Mouse (Mus musculus) liver, embryonic 11.5 days (tissue): ENCODE data around the gene Smarca5. TPM values are rescaled to one million over a fixed set of nuclear protein-coding genes. Genes with fewer than 3 reads are reported as not detected.
A peak's percentile ranks its signal among the peaks of the same experiment; 100 is the strongest.

Source experiments
- ATAC-seq: fragments of 200-750 bp; cut with Nextera tagmentation; replicated peaks from 2 replicates; pipeline ENCODE4 v1.8.0; 2017; ENCODE audit warnings: moderate number of reproducible peaks, mild to moderate bottlenecking, moderate TSS enrichment, moderate library complexity; ENCODE audit not compliant: low FRiP score
- DNase-seq: peaks from one replicate; pipeline ENCODE4 v3.0.0-alpha.2; 2017; ENCODE audit warnings: low spot score
- H3K27ac ChIP-seq: fragments of 300-500 bp; sonication (generic); 2 replicates; pipeline ENCODE4 v1.5.1; 2014; ENCODE audit warnings: mild to moderate bottlenecking, low read depth, low read length, control low read depth
- H3K27me3 ChIP-seq: fragments of 300-500 bp; sonication (generic); replicated peaks from 2 replicates; pipeline ENCODE4 v1.6.1; 2014; ENCODE audit warnings: low read length, mixed read lengths; ENCODE audit not compliant: control insufficient read depth, insufficient read depth
- H3K36me3 ChIP-seq: fragments of 300-500 bp; sonication (generic); 2 replicates; pipeline ENCODE4 v1.6.1; 2014; ENCODE audit warnings: mild to moderate bottlenecking, low read length, moderate library complexity, mixed read lengths; ENCODE audit not compliant: control insufficient read depth, insufficient read depth
- H3K4me1 ChIP-seq: fragments of 300-500 bp; sonication (generic); replicated peaks from 2 replicates; pipeline ENCODE4 v1.6.1; 2014; ENCODE audit warnings: low read length, mixed read lengths; ENCODE audit not compliant: control insufficient read depth, insufficient read depth
- H3K4me2 ChIP-seq: fragments of 300-500 bp; sonication (generic); 2 replicates; pipeline ENCODE4 v1.6.1; 2014; ENCODE audit warnings: mild to moderate bottlenecking, control low read depth, moderate library complexity
- H3K4me3 ChIP-seq: fragments of 300-500 bp; sonication (generic); 2 replicates; pipeline ENCODE4 v1.5.1; 2014; ENCODE audit warnings: low read depth, low read length, control low read depth
- H3K9ac ChIP-seq: fragments of 300-500 bp; sonication (generic); 2 replicates; pipeline ENCODE4 v1.6.1; 2014; ENCODE audit warnings: low read depth, low read length, control low read depth
- H3K9me3 ChIP-seq: fragments of 300-500 bp; sonication (generic); 2 replicates; pipeline ENCODE4 v1.6.1; 2016; ENCODE audit warnings: low read length, inconsistent platforms, mixed read lengths; ENCODE audit not compliant: control insufficient read depth
- WGBS: fragments of 180-500 bp; shearing (Covaris S2); extraction: QIAGEN DNeasy Blood & Tissue Kit; methylation state at CpG from one replicate; pipeline ENCODE4 v1.1.7; 2014; 5-methylcytosine and 5-hydroxymethylcytosine counted together
- polyA plus RNA-seq: library from polyadenylated mRNA; unstranded; fragments of >200 nt; fragmentation: Nextera tagmentation; extraction: Ambion mirVana; gene quantifications from 2 replicates; pipeline ENCODE4 v1.2.1, GENCODE M21; 2014

Smarca5 gene
- polyA plus RNA-seq, 1 experiment from 2014 or later: 92.7 TPM

- Histone ChIP-seq H3K4me1 (no peaks in the 10 kb centered on the region), H3K36me3 (peaks cover 47% of the 10 kb centered on the region), H3K4me2 (no peak overlapping the region), H3K27me3 (no peaks in the 10 kb centered on the region), H3K27ac (no peak overlapping the region), H3K9me3 (no peaks in the 10 kb centered on the region), H3K9ac (no peak overlapping the region), H3K4me3 (no peak overlapping the region)
- no peak for ATAC-seq
- DNase-seq: no peak
- 80% methylated on average over 4 of the region's 4 CpGs for WGBS
These were observed 28.5 kb downstream of the Smarca5 start for GRCm38 (mm10) chr8:80710670-80711400.

GRCm38 (mm10) chr8:80688141-80688540 lies 51.2 kb downstream of the Smarca5 start:
- Histone ChIP-seq H3K4me1 (peaks cover 12% of the 10 kb centered on the region), H3K4me2 (no peak overlapping the region), H3K4me3 (no peak overlapping the region), H3K9ac (no peak overlapping the region), H3K36me3 (no peaks in the 10 kb centered on the region), H3K27ac (no peak overlapping the region), H3K27me3 (no peaks in the 10 kb centered on the region), H3K9me3 (no peaks in the 10 kb centered on the region)
- WGBS: 29% methylated on average over 4 of the region's 4 CpGs
- ATAC-seq: peak; percentile 89
- peak; percentile 63 for DNase-seq

GRCm38 (mm10) chr8:80683756-80684335 lies 55.5 kb downstream of the Smarca5 start:
- no peak overlapping the region for H3K27ac ChIP-seq
- WGBS: 40% methylated on average over 5 of the region's 5 CpGs

GRCm38 (mm10) chr8:80682594-80682993 lies 56.7 kb downstream of the Smarca5 start:
- no peak overlapping the region for H3K27ac ChIP-seq
- ATAC-seq: peak; percentile 46; the same call in 1 of the 2 replicates

More at GRCm38 (mm10) chr8:80683756-80684335, 55.5 kb downstream of the Smarca5 start:
- ATAC-seq (peak; percentile 56), DNase-seq (no peak)
- no peak overlapping the region for H3K4me3 ChIP-seq
- no peak overlapping the region for H3K4me2 ChIP-seq
- peaks cover 19% of the 10 kb centered on the region for H3K4me1 ChIP-seq
- H3K9me3 ChIP-seq: no peaks in the 10 kb centered on the region
- no peaks in the 10 kb centered on the region for H3K27me3 ChIP-seq
- no peaks in the 10 kb centered on the region for H3K36me3 ChIP-seq
- H3K9ac ChIP-seq: no peak overlapping the region

GRCm38 (mm10) chr8:80669277-80669901 lies 69.9 kb downstream of the Smarca5 start:
- WGBS: 64% methylated on average over 17 of the region's 17 CpGs
- Histone ChIP-seq H3K4me2 (no peak overlapping the region), H3K4me1 (no peaks in the 10 kb centered on the region; the same call in 1 of the 2 replicates), H3K9me3 (no peaks in the 10 kb centered on the region), H3K27me3 (no peaks in the 10 kb centered on the region), H3K9ac (no peak overlapping the region), H3K4me3 (no peak overlapping the region), H3K27ac (no peak overlapping the region), H3K36me3 (no peaks in the 10 kb centered on the region)
- DNase-seq (peak; percentile 27), ATAC-seq (no peak)

More at GRCm38 (mm10) chr8:80682594-80682993, 56.7 kb downstream of the Smarca5 start:
- 54% methylated on average over 5 of the region's 5 CpGs for WGBS
- no peak for DNase-seq
- Histone ChIP-seq H3K4me1 (peaks cover 19% of the 10 kb centered on the region), H3K9ac (no peak overlapping the region), H3K9me3 (no peaks in the 10 kb centered on the region), H3K27me3 (no peaks in the 10 kb centered on the region), H3K36me3 (no peaks in the 10 kb centered on the region), H3K4me2 (no peak overlapping the region), H3K4me3 (no peak overlapping the region)

GRCm38 (mm10) chr8:80663476-80663875 lies 75.8 kb downstream of the Smarca5 start:
- Histone ChIP-seq H3K36me3 (no peaks in the 10 kb centered on the region), H3K4me3 (no peak overlapping the region), H3K9me3 (no peaks in the 10 kb centered on the region), H3K27me3 (no peaks in the 10 kb centered on the region), H3K4me2 (no peak overlapping the region), H3K4me1 (peaks cover 15% of the 10 kb centered on the region), H3K27ac (no peak overlapping the region; the same call in 1 of the 2 replicates), H3K9ac (no peak overlapping the region)
- 30% methylated on average over 3 of the region's 3 CpGs for WGBS
- ATAC-seq (no peak), DNase-seq (peak; percentile 28)

- DNase-seq (no peak), ATAC-seq (peak; percentile 92)
- Histone ChIP-seq H3K4me3 (no peak overlapping the region), H3K27ac (peak overlapping the region; percentile 88), H3K4me1 (peaks cover 25% of the 10 kb centered on the region), H3K9me3 (no peaks in the 10 kb centered on the region), H3K9ac (no peak overlapping the region), H3K4me2 (peak overlapping the region; percentile 31), H3K27me3 (no peaks in the 10 kb centered on the region), H3K36me3 (no peaks in the 10 kb centered on the region)
- 15% methylated on average over 4 of the region's 4 CpGs for WGBS
These were observed 78.2 kb downstream of the Smarca5 start for GRCm38 (mm10) chr8:80661055-80661454.

- H3K27ac ChIP-seq: peak overlapping the region; percentile 48
- peaks cover 25% of the 10 kb centered on the region for H3K4me1 ChIP-seq
- H3K36me3 ChIP-seq: no peaks in the 10 kb centered on the region
- H3K4me2 ChIP-seq: peak overlapping the region; percentile 27; the same call in 1 of the 2 replicates
- no peaks in the 10 kb centered on the region for H3K27me3 ChIP-seq
- 20% methylated on average over 4 of the region's 4 CpGs for WGBS
- no peak overlapping the region for H3K9ac ChIP-seq
- no peak overlapping the region for H3K4me3 ChIP-seq
- ATAC-seq (peak; percentile 61), DNase-seq (no peak)
- H3K9me3 ChIP-seq: no peaks in the 10 kb centered on the region
These were observed 81.7 kb downstream of the Smarca5 start for GRCm38 (mm10) chr8:80657639-80658038.
